Mouse (Mus musculus): ENCODE measurements at regions not wholly inside any gene's neighbourhood (a gene's known extent, or its start where the extent isn't known, plus 50 kb on each side); places are given as distances from the start of the nearest gene placed in this dataset.

- TF ChIP-seq CTCF (IDR thresholded peaks at IDR 0.05; ENCODE audit: borderline replicate concordance, extremely low read depth, insufficient read depth, insufficient read length) (no peak), POLR2A (IDR thresholded peaks at IDR 0.05; ENCODE audit: borderline replicate concordance, extremely low read depth, insufficient read depth, insufficient read length, poor library complexity, severe bottlenecking) (no peak)
- DNase-seq (ENCODE audit: low read depth): no peak
Observed at GRCm38 (mm10) chr16:93456706-93457425, 147.0 kb downstream of the Setd4 start.

GRCm38 (mm10) chr16:93454080-93454997 is 149.5 kb downstream of the Setd4 start:
- peak; percentile 98 for TF ChIP-seq CTCF (IDR thresholded peaks at IDR 0.05; ENCODE audit: borderline replicate concordance, extremely low read depth, insufficient read depth, insufficient read length)
- TF ChIP-seq POLR2A (IDR thresholded peaks at IDR 0.05; ENCODE audit: borderline replicate concordance, extremely low read depth, insufficient read depth, insufficient read length, poor library complexity, severe bottlenecking): no peak
- peak; percentile 94 for DNase-seq (ENCODE audit: low read depth)

- TF ChIP-seq CTCF (IDR thresholded peaks at IDR 0.05; ENCODE audit: borderline replicate concordance, extremely low read depth, insufficient read depth, insufficient read length) (no peak), POLR2A (IDR thresholded peaks at IDR 0.05; ENCODE audit: borderline replicate concordance, extremely low read depth, insufficient read depth, insufficient read length, poor library complexity, severe bottlenecking) (no peak)
- DNase-seq (ENCODE audit: low read depth): no peak
Observed at GRCm38 (mm10) chr16:93453056-93453455, 150.8 kb downstream of the Setd4 start.

GRCm38 (mm10) chr16:93450896-93451295 is 153.0 kb downstream of the Setd4 start:
- DNase-seq (ENCODE audit: low read depth): no peak
- TF ChIP-seq CTCF (IDR thresholded peaks at IDR 0.05; ENCODE audit: borderline replicate concordance, extremely low read depth, insufficient read depth, insufficient read length): no peak
- TF ChIP-seq POLR2A (IDR thresholded peaks at IDR 0.05; ENCODE audit: borderline replicate concordance, extremely low read depth, insufficient read depth, insufficient read length, poor library complexity, severe bottlenecking): no peak

- peak; percentile 15 for DNase-seq (ENCODE audit: low read depth)
- TF ChIP-seq CTCF (IDR thresholded peaks at IDR 0.05; ENCODE audit: borderline replicate concordance, extremely low read depth, insufficient read depth, insufficient read length): no peak
- no peak for TF ChIP-seq POLR2A (IDR thresholded peaks at IDR 0.05; ENCODE audit: borderline replicate concordance, extremely low read depth, insufficient read depth, insufficient read length, poor library complexity, severe bottlenecking)
Observed at GRCm38 (mm10) chr16:93449925-93450324, 153.9 kb downstream of the Setd4 start.

- TF ChIP-seq POLR2A (IDR thresholded peaks at IDR 0.05; ENCODE audit: borderline replicate concordance, extremely low read depth, insufficient read depth, insufficient read length, poor library complexity, severe bottlenecking): no peak
- TF ChIP-seq CTCF (IDR thresholded peaks at IDR 0.05; ENCODE audit: borderline replicate concordance, extremely low read depth, insufficient read depth, insufficient read length): no peak
- no peak for DNase-seq (ENCODE audit: low read depth)
Observed at GRCm38 (mm10) chr16:93448124-93448523, 155.7 kb downstream of the Setd4 start.

- TF ChIP-seq POLR2A (IDR thresholded peaks at IDR 0.05; ENCODE audit: borderline replicate concordance, extremely low read depth, insufficient read depth, insufficient read length, poor library complexity, severe bottlenecking): no peak
- no peak for TF ChIP-seq CTCF (IDR thresholded peaks at IDR 0.05; ENCODE audit: borderline replicate concordance, extremely low read depth, insufficient read depth, insufficient read length)
- no peak for DNase-seq (ENCODE audit: low read depth)
Observed at GRCm38 (mm10) chr16:93446970-93447369, 156.9 kb downstream of the Setd4 start.

GRCm38 (mm10) chr16:93446206-93446605 is 157.7 kb downstream of the Setd4 start:
- TF ChIP-seq CTCF (IDR thresholded peaks at IDR 0.05; ENCODE audit: borderline replicate concordance, extremely low read depth, insufficient read depth, insufficient read length) (no peak), POLR2A (IDR thresholded peaks at IDR 0.05; ENCODE audit: borderline replicate concordance, extremely low read depth, insufficient read depth, insufficient read length, poor library complexity, severe bottlenecking) (no peak)

GRCm38 (mm10) chr16:93442837-93443236 is 161.0 kb downstream of the Setd4 start:
- peak; percentile 65 for DNase-seq (ENCODE audit: low read depth)
- TF ChIP-seq POLR2A (IDR thresholded peaks at IDR 0.05; ENCODE audit: borderline replicate concordance, extremely low read depth, insufficient read depth, insufficient read length, poor library complexity, severe bottlenecking) (no peak), CTCF (IDR thresholded peaks at IDR 0.05; ENCODE audit: borderline replicate concordance, extremely low read depth, insufficient read depth, insufficient read length) (no peak)

More at GRCm38 (mm10) chr16:93446206-93446605, 157.7 kb downstream of the Setd4 start:
- no peak for DNase-seq (ENCODE audit: low read depth)

- DNase-seq (ENCODE audit: low read depth): peak; percentile 19
- TF ChIP-seq POLR2A (IDR thresholded peaks at IDR 0.05; ENCODE audit: borderline replicate concordance, extremely low read depth, insufficient read depth, insufficient read length, poor library complexity, severe bottlenecking): no peak
- no peak for TF ChIP-seq CTCF (IDR thresholded peaks at IDR 0.05; ENCODE audit: borderline replicate concordance, extremely low read depth, insufficient read depth, insufficient read length)
Observed at GRCm38 (mm10) chr16:93437608-93438425, 166.0 kb downstream of the Setd4 start.

GRCm38 (mm10) chr16:93436732-93437131 is 167.1 kb downstream of the Setd4 start:
- TF ChIP-seq POLR2A (IDR thresholded peaks at IDR 0.05; ENCODE audit: borderline replicate concordance, extremely low read depth, insufficient read depth, insufficient read length, poor library complexity, severe bottlenecking) (no peak), CTCF (IDR thresholded peaks at IDR 0.05; ENCODE audit: borderline replicate concordance, extremely low read depth, insufficient read depth, insufficient read length) (no peak)
- no peak for DNase-seq (ENCODE audit: low read depth)

All from brain, embryonic 14.5 days (tissue).